Mouse (Mus musculus) small intestine, adult 2 months (tissue): Measurements from ENCODE around the gene Ctnnd1. TPM values are rescaled to one million over a fixed set of nuclear protein-coding genes. Genes with fewer than 3 reads are reported as not detected.

Experiments
- H3K27ac ChIP-seq: fragments of 200-500 bp; 2 replicates; pipeline ENCODE4 v1.5.1; 2012; ENCODE audit warnings: low read depth, low read length, control low read depth, inconsistent platforms; ENCODE audit not compliant: insufficient read depth
- H3K27me3 ChIP-seq: fragments of 200-500 bp; 2 replicates; pipeline ENCODE4 v1.6.1; 2012; ENCODE audit warnings: mild to moderate bottlenecking, moderate library complexity, low read length, inconsistent platforms; ENCODE audit not compliant: control insufficient read depth, insufficient read depth
- H3K36me3 ChIP-seq: fragments of 200-500 bp; 2 replicates; pipeline ENCODE4 v1.6.1; 2012; ENCODE audit warnings: mild to moderate bottlenecking, low read length, control low read depth, inconsistent platforms; ENCODE audit not compliant: control insufficient read depth, insufficient read depth
- H3K4me1 ChIP-seq: fragments of 200-500 bp; 2 replicates; pipeline ENCODE4 v1.6.1; 2012; ENCODE audit warnings: low read length, inconsistent platforms, mixed read lengths; ENCODE audit not compliant: control insufficient read depth, insufficient read depth, insufficient read length
- H3K4me3 ChIP-seq: fragments of 200-500 bp; 2 replicates; pipeline ENCODE4 v1.5.1; 2012; ENCODE audit warnings: low read depth, mild to moderate bottlenecking, control low read depth, inconsistent platforms, low read length, moderate library complexity
- CTCF ChIP-seq: fragments of 200-500 bp; IDR thresholded peaks from 2 replicates; pipeline ENCODE4 v1.5.1; 2012; ENCODE audit warnings: low read depth, mild to moderate bottlenecking, control low read depth, inconsistent platforms, low read length, moderate library complexity, mixed read lengths; ENCODE audit not compliant: insufficient replicate concordance, insufficient read length; ENCODE audit errors: extremely low read depth
- POLR2A ChIP-seq: fragments of 200-500 bp; IDR thresholded peaks from 2 replicates; pipeline ENCODE4 v1.6.1; 2012; ENCODE audit warnings: low read depth, mild to moderate bottlenecking, control low read depth, inconsistent platforms, low read length, moderate library complexity
- WGBS: fragments of 180-500 bp; shearing (Covaris S2); methylation state at CpG from one replicate; pipeline ENCODE4 v1.1.7; 2018; 5-methylcytosine and 5-hydroxymethylcytosine counted together
- polyA plus RNA-seq: library from polyadenylated mRNA; depleted of rRNA; stranded (reverse); fragments of >200 nt; gene quantifications from 2 replicates; pipeline ENCODE4 v1.2.3, GENCODE M21; 2012

Ctnnd1 gene
- polyA plus RNA-seq, 1 experiment, result 80.2 TPM

GRCm38 (mm10) chr2:84599270-84599888, 51.2 kb downstream of the Ctnnd1 start:
- no peak for TF ChIP-seq POLR2A
- TF ChIP-seq CTCF, result no peak
- 77% methylated on average over 6 of the region's 6 CpGs for WGBS
- H3K36me3 ChIP-seq, result peaks cover 52% of the 10 kb centered on the region
- no peak overlapping the region for H3K4me3 ChIP-seq
- H3K27me3 ChIP-seq, result no peaks in the 10 kb centered on the region
- no peaks in the 10 kb centered on the region for H3K4me1 ChIP-seq
- no peak overlapping the region for H3K27ac ChIP-seq

GRCm38 (mm10) chr2:84597123-84597522, 53.4 kb downstream of the Ctnnd1 start:
- no peak overlapping the region for H3K27ac ChIP-seq
- peaks cover 44% of the 10 kb centered on the region for H3K36me3 ChIP-seq
- no peak overlapping the region for H3K4me3 ChIP-seq
- WGBS, result 89% methylated on average over 1 of the region's 1 CpGs
- no peaks in the 10 kb centered on the region for H3K4me1 ChIP-seq
- no peaks in the 10 kb centered on the region for H3K27me3 ChIP-seq
- no peak for TF ChIP-seq CTCF
- no peak for TF ChIP-seq POLR2A

- 86% methylated on average over 8 of the region's 8 CpGs for WGBS
- Histone ChIP-seq H3K36me3 (peaks cover 20% of the 10 kb centered on the region), H3K4me1 (no peaks in the 10 kb centered on the region), H3K27me3 (no peaks in the 10 kb centered on the region), H3K4me3 (no peak overlapping the region), H3K27ac (no peak overlapping the region)
- TF ChIP-seq CTCF (no peak), POLR2A (no peak)
Measured at GRCm38 (mm10) chr2:84592801-84593200, 57.8 kb downstream of the Ctnnd1 start.

- Histone ChIP-seq H3K27me3 (no peaks in the 10 kb centered on the region), H3K27ac (no peak overlapping the region), H3K4me3 (no peak overlapping the region), H3K36me3 (0 out of 2 replicates have a peak, but pooled peaks cover 1% of the 10 kb centered on the region), H3K4me1 (no peaks in the 10 kb centered on the region)
- 89% methylated on average over 8 of the region's 8 CpGs for WGBS
- TF ChIP-seq POLR2A, result no peak
- TF ChIP-seq CTCF, result no peak
Measured at GRCm38 (mm10) chr2:84585700-84586099, 64.9 kb downstream of the Ctnnd1 start.

GRCm38 (mm10) chr2:84582286-84582685, 68.3 kb downstream of the Ctnnd1 start:
- Histone ChIP-seq H3K4me1 (no peaks in the 10 kb centered on the region), H3K27ac (no peak overlapping the region), H3K4me3 (no peak overlapping the region), H3K36me3 (no peaks in the 10 kb centered on the region), H3K27me3 (no peaks in the 10 kb centered on the region)
- 78% methylated on average over 5 of the region's 5 CpGs for WGBS
- TF ChIP-seq CTCF, result no peak
- no peak for TF ChIP-seq POLR2A

GRCm38 (mm10) chr2:84581208-84581607, 69.4 kb downstream of the Ctnnd1 start:
- H3K4me1 ChIP-seq, result no peaks in the 10 kb centered on the region
- no peak overlapping the region for H3K27ac ChIP-seq
- no peak overlapping the region for H3K4me3 ChIP-seq
- no peaks in the 10 kb centered on the region for H3K27me3 ChIP-seq
- no peaks in the 10 kb centered on the region for H3K36me3 ChIP-seq
- WGBS, result 95% methylated on average over 2 of the region's 3 CpGs
- TF ChIP-seq POLR2A, result no peak
- peak; percentile 26; the same call in 1 of the 2 replicates for TF ChIP-seq CTCF

GRCm38 (mm10) chr2:84579311-84579710, 71.3 kb downstream of the Ctnnd1 start:
- Histone ChIP-seq H3K27me3 (no peaks in the 10 kb centered on the region), H3K4me1 (no peaks in the 10 kb centered on the region), H3K27ac (no peak overlapping the region), H3K36me3 (no peaks in the 10 kb centered on the region), H3K4me3 (no peak overlapping the region)
- 98% methylated on average over 2 of the region's 2 CpGs for WGBS
- no peak for TF ChIP-seq POLR2A
- no peak for TF ChIP-seq CTCF
